Mouse (Mus musculus) fat pad, adult 2 months (tissue): Measurements from ENCODE around the gene Gusb.

Experiments used
- DNase-seq: peaks from one replicate; pipeline ENCODE4 v3.0.0-alpha.2; 2011; ENCODE audit warnings: low read depth, low spot score; ENCODE audit errors: extremely low read depth

Gene Gusb

DNA sequence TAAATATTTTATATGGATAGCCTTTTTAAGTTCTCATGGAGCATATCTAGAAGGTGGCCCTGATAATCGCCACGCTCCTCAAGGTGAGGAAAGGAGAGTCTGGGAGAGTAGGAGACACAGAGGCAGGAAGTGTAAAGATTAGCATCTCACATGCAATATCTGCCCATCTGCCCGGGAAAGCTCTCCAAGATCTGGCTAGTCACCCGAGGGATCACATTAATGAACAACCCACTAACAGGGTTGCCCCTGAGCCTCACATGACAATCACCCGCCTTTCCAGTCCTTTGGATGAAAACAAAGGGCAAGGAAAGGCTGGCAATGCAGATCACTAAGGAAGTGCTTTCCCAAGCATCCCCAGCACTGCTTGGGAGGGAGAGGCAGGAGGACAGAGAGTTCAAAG, 24.3 kb upstream of the Gusb start:
- DNase-seq, result no peak

DNA sequence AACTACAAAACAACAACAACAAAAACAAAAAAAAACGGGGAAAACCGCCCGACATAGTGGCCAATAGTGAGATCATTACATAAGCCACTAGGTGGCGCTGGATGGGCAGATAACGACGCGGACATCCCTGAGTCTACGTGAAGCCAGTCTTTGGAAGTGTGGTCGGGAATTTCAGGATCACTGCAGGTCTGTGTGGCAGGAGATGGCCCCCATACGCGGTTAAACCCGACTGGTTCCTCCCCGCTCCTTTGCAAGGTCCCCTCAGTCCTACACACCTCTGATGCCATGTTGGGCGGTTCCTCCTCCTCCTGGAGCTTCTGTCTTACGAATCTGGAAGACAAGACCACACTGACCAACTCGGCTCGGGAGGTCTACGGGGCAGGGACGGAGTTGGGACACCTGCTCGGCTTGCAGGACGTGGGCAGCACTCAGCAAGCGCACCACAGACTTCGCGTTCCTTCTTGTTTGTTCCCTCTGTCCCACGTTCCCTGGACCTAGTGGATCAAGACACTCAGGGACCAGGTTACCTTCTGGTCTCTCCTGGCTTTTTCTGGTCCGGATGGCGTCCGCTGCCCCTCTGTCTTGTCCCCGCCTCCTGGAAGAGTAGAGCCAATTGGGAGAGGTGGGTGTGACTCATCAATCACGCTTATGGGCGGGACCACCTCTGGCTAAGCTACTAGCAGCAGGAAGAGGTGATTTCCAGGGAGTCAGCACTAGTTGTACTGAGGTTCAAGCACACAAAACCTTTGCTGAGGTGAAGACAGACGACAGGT, 21.1 kb upstream of the Gusb start:
- DNase-seq, result peak; percentile 65

DNA sequence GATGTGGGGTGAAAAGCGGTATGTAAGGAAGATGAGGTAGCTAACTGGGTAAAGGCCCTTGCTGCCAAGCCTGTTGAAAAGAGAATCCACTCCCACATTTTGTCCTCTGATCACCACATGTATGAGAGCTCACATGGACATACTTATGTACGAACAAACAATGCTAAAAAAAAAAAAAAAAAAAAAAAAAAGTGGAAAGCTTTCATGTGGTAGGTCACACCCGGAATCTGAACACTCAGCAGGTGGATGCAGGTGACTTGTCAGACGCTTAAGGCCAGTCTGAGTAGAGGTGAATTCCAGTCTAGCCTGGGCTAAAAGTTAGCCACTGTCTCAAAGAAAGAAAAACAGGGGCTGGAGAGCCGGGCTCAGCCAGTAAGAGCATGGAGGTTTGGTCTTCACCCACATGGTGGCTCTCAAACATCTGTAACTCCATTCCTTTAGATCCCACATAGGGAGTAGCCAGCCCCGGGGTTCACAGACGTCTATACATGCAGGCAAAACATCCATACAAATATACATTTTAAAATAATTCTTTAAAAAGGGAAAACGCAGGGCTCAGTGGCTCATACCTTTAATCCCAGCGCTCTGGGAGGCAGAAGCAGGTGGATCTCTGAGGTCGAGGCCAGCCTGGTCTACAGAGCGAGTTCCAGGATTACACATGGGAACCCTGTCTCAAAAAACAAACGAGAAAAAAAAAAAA, 20.4 kb upstream of the Gusb start:
- no peak for DNase-seq

DNA sequence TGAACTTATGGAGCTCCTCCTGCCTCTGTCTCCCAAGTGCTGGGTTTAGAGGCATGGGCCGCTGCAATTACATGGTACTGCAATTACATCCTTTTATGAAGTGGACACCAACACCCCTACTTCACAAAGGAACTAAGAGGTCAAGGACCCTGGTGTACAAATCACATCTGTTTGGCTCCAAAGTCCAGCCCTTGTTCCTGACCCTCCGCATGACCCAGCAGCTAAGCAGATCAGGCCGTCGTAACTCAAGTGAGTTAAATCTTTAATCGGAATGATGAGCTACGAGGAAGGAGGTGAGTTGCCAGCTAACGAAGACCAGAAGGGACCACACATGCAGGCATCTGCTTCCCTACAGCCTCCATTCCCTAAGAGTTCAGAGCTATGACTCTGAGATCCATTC, 19.5 kb upstream of the Gusb start:
- DNase-seq, result no peak

DNA sequence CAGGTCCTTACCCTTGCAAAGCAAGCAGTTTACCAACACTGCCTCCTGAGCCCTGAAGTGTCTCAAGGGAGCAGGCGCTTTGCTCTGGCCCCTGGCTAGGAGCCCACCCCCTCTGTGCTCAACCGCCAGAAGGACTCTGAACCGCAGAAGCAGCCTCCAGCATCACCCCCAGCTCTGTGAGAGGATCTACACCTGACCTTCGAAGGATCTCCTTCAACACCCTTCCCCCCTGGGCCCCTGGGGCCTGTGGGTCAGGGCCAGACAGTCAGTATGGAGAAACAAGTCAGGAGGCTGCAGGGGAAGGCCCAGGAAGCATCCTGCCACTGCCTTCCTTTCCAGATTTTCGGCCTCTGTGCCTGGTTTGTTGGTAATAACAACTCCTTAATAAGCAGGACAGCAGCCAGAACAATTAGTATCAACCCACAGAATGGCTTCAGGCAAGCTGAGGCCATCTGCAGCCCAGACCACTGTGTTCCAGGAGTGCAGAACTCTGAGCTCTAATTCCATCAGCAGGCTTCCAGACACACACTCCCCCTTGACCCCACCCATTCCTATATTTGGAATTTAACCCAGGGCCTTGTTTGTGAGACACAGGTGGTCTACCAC, 18.6 kb upstream of the Gusb start:
- DNase-seq, result no peak

DNA sequence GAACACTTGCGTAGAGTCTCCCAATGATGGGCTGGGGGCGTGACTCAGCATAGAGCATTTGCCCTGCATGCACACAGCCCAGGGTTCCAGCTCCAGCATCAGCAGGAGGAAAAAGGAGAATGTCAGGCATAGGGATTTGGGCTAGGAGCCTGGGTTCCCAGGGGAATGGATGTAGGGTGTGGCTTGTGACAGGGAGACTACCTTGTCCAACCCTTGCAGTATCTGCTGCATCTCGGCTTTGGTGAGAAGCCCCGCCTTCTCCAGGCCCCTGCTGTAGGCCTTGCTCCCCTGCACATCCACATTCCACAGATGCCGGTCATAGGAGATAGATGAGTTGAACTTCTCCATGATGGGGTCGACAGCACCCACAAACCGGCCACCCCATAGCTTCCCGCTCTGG, 16.6 kb upstream of the Gusb start:
- DNase-seq, result no peak

DNA sequence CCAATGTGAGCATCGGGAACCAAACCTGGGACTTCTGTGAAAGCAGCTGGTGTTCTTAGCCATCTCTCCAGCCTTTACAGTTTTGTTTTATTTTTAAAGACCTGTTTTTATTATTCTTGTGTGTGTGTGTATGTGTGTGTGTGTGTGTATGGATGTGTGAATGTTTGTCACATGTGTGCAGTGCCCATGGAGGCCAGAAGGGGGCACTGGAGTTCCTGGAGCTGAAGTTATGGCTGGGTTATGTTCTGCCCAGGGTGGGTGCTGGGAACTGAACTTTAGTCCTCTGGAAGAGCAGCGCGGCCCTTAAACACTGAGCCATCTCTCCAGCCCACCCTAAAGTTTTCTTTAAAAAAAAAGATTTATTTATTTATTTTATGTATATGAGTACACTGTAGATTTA, 12.3 kb upstream of the Gusb start:
- DNase-seq, result no peak

DNA sequence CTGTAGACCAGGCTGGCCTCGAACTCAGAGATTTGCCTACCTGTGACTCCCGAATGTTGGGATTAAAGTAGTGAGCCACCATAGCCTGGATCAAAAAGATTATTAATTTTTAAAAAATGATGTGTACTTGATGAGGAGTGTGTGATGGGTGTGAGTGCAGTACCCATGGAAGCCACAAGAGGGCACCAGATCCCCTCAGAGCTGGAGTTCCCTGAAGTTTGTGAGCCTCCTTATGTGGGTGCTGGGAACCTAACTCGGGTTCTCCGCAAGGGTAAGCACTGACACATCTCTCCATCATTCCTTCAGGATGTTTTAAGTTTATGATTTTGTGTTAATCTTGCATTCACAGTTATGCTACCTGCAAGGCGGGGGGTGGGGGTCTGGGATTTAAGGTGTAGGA, 8.1 kb upstream of the Gusb start:
- no peak for DNase-seq

DNA sequence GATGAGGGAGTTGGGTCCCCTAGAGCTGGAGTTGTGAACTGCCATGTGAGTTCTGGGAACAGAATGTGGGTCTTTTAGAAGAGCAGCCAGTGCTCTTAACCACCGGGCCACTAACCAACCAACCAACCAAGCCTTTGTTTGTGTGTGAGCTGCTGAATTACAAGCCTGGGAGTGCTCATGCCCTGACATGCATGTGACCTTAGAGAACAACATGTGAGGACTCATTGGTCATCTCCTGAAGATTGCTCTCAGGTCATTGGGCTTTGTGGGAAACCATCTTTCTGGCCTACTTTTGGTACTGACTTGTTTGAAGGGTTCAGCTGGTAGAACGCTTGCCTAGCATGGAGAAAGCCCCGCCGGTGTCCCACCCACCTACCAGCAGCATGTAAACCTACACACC, 6.9 kb upstream of the Gusb start:
- no peak for DNase-seq

DNA sequence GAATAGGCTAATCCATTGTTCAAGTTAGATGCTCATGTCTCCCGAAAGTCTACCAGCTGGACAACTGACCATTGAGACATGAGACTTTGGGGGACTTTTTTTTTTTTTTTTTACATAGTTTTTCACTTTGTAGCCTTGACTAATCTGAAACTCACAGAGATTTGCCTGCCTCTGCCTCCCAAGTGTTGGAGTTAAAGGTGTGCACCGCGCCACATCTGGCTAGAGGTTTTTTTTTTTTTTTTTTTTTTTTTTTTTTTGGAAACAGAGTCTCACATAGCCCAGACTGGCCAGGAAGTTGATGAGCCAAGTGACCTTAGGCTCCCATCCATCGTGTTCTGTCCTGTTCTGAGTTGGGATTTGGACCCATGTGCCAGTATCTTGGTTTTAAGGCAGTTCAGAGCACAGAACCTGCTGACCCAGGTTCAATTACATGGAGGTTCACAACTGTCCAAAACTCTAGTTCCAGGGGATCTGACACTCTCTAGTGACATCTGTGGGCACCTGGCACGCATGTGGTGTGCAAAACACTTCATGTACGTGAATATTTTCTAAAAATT, 5.3 kb upstream of the Gusb start:
- DNase-seq, result no peak

DNA sequence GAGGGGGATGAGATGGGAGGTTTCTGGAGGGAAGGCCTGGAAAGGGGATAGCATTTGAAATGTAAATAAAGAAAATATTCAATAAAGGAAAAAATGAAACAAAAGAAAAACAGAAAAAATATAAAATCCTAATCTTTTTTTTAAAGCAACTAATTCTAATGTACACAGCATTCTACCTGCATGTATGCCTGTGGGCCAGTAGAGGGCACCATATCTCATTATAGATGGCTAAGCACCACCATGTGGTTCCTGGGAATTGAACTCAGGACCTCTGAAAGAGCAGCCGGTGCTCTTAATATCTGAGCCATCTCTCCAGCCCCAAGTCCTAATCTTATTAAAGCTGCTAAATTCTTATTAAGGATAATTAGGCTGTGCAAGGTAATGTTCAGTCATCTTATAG, 4.5 kb upstream of the Gusb start:
- no peak for DNase-seq

DNA sequence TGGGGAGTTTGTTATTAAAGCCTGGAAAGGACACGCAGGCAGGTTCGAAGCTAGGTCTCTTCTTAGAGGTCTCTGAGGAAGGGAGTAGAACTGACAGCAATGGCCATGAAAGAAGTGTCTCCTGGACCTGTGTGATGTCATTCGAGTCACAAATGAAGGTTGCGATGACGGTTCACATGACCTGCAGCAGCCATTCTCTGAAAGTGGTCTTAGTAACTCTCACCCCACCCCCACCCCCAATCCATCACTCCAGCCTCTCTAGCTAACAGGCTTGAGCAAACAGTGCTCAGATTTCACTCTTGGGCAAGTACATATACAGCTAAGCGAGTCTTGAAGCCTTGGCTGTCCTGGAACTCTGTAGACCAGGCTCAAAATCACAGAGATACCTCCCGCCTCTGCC, 380 bp upstream of the Gusb start:
- DNase-seq, result no peak

DNA sequence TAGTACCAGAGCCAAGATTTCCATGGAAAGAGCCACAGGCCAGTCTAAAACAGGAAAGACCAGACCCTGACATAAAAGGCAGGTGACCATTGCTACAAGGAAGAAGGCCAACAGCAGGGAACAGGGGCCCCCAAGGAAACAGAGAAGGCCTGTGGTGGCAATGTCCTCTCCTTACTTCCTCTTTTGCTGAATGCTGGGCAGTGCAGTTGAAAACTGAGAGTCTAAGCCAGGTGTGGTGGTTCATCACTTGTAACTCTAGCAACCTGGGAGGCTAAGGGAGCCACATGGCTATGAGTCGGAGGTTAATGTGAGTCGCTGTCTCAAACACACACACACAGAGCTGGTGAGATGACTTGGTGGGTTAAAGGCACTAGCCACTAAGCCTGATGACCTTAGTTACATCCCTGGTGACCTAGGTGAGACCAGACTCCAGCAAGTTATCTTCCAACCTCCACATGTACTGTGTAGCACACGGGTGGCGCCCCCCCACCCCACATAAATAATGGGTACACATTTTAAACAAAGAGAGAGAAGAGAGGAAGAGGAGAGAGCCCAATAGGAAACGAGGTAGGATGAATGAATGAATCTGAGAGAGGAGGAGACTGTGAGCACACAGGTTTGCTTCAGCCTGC, 1.4 kb downstream of the Gusb start:
- no peak for DNase-seq

DNA sequence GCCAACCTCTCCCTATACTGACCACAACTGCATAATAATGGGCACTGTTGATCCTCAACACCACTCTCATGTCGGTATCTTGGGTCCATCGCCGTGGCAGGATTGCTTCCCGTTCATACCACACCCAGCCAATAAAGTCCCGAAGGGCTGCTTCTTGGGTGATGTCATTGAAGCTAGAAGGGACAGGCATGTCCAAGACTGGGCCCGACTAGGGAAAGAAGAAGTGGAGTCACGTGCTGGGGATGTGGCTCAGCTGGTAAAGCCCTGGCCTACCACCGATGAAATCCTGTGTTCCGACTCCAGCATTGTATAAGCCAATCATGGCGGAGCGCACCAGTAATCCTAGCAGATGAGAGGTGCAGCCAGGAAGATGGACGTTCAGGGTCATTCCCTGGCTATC, 2.1 kb downstream of the Gusb start:
- no peak for DNase-seq

DNA sequence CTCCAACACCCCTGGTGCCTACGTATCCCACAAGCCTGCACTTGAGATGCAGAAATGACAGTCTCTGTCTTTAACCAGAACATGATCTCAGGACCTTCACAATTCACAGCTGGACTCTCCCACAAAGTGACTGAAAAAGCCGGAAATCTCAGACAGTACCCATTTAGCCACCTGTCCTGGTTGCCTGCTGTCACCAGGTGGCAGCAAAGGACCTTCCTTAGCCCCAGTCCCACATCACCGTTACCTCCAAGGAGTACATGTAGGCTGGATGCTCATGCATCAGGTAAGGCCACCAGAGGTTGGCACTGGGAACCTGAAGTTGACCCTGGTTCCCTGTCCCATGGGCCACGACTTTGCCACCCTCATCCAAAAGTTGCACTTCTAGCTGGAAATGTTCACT, 3.8 kb downstream of the Gusb start:
- no peak for DNase-seq

DNA sequence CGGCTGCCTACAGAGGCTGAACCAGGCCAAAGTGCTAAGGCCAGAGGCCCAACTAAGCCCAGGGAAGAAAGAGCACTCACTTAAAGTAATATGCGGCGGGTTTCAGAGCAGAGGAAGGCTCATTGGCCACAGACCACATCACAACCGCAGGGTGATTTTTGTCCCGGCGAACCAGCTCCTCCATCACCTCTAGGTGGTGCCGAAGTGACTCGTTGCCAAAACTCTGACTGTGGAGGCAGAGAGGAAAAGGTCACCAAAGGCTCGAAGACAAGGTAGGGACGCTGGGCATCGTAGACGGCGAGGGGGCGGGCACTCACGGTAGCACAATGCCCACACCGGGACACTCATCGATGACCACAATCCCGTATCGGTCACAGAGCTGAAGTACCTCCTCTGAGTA, 5.1 kb downstream of the Gusb start:
- DNase-seq, result no peak

DNA sequence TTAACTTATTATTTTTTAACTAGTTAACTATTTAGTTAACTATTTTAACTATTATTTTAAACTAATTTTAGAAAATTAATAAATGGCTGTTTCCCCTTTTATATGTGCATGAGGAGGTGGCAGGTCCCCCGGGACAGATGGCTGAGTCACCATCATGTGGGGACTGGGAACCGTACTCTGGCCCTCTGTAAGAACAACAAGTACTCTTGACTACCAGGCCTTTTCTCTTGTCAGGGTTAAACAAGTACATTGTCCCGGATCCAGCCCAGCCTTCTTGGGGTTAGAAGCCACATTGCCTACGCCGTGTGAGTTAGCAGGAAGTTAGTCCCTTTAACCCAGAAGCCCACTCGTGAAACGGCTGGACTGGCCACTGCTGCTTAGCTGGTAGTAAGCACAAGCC, 7.9 kb downstream of the Gusb start:
- DNase-seq, result no peak

DNA sequence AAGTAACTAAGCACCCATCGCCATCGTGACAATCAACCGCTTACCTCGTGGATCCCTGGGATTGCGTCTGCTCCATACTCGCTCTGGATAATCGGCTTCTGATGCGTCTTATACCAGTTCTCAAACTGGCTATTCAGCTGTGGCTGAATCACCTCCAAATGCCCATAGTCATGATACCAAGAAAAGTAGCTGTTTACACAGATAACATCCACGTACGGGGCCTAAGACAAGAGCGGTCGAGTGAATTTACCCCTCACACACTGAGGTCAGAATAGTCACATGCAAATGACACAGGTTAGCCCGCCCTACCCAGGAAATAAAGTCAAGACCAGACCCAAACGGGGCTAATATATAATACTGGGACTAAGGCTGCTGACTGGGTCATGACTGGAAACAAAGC, 9.5 kb downstream of the Gusb start:
- no peak for DNase-seq

DNA sequence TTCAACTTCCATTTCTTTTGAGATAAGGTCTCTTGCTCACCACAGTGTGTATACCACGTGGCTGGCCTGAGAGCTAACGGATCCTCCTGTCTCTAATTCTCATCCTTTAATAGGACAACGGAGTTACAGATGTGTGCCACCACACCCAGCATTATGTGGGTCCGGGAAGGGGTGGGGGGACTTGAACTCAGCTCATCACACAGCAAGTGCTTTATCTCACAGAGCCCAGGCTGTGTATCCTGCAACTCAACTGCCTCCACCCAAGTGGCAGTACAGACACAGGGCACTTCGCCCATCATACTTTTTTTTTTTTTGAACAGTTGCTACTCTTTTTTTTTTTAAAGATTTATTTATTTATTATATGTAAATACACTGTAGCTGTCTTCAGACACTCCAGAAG, 11.0 kb downstream of the Gusb start:
- DNase-seq, result no peak

DNA sequence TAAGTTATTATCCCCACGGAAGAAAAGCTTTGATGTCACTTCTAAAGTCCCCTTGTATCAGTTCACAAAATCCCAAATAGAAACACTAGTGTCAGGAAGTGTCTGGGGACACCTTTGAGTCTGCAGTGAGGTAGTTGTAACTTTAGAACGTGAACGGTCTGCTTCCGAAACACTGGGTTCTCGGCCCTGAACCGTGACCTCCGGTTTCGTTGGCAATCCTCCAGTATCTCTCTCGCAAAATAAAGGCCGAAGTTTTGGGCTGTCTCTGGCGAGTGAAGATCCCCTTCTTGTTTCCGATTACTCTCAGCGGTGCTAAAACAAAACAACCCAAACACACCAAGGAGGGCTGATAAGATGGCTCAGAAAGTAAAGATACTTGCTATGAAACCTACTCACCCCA, 13.5 kb downstream of the Gusb start:
- DNase-seq, result no peak

DNA sequence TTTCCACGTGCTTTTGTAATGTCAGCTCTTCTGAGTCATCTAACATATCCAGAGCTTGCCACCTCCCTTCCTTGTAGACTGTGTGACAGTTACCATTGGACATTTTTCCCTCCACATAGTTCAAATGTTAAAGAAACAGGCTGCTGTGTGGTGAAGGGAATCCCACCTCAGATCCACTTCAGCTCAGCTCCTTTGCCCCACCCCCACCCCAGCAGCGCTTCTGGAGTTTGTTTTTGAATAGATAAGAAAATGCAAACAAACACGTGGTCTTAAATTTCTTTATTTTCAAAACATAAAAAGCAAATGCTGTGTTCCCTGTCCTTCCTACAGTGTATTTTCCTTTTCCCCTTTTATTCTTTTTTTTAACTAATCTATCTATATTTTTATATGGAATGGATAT, 22.6 kb downstream of the Gusb start:
- DNase-seq, result no peak

DNA sequence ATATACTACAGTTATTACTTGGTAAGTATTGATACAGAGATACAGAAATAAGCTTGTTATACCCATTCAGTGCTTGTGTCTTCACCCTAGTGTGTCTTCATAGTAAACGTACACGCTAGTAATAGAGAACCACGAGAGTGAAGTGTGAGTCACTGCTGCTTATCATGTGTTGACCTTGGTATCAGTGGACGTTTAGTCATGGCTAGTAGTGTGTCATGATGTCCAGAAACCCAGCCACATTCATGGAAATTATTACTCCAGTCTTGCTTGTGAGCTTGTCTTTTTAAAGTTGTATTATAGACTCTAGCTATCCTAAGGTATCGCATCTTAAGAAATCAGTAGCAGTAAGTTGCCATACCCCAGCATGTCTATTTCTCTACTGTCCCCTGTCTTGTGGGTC, 24.2 kb downstream of the Gusb start:
- DNase-seq, result no peak
